Mouse (Mus musculus) forebrain, postnatal 0 days (tissue): ENCODE data around the gene Erfe. TPM values are rescaled to one million over a fixed set of nuclear protein-coding genes. Genes with fewer than 3 reads are reported as not detected.

Source experiments
- ATAC-seq: fragments of 200-750 bp; cut with Nextera tagmentation; 2 replicates; pipeline ENCODE4 v1.8.0; 2017; ENCODE audit warnings: mild to moderate bottlenecking, moderate library complexity
- DNase-seq: peaks from one replicate; pipeline ENCODE4 v3.0.0-alpha.2; 2015
- H3K27ac ChIP-seq: fragments of 300-500 bp; sonication (generic); 2 replicates; pipeline ENCODE4 v1.5.1; 2014; ENCODE audit warnings: low read depth, mild to moderate bottlenecking, antibody characterized with exemption, low read length, moderate library complexity, mixed read lengths
- H3K27me3 ChIP-seq: fragments of 300-500 bp; sonication (generic); 2 replicates; pipeline ENCODE4 v1.6.1; 2014; ENCODE audit warnings: mild to moderate bottlenecking, low read length, mixed read lengths; ENCODE audit not compliant: insufficient read depth
- H3K36me3 ChIP-seq: fragments of 300-500 bp; sonication (generic); 2 replicates; pipeline ENCODE4 v1.6.1; 2014; ENCODE audit warnings: mild to moderate bottlenecking, moderate library complexity; ENCODE audit not compliant: insufficient read depth
- H3K4me1 ChIP-seq: fragments of 300-500 bp; sonication (generic); 2 replicates; pipeline ENCODE4 v1.6.1; 2014; ENCODE audit warnings: antibody characterized with exemption; ENCODE audit not compliant: insufficient read depth
- H3K4me2 ChIP-seq: fragments of 300-500 bp; sonication (generic); 2 replicates; pipeline ENCODE4 v1.6.1; 2014; ENCODE audit warnings: low read depth, mild to moderate bottlenecking, moderate library complexity
- H3K4me3 ChIP-seq: fragments of 300-500 bp; sonication (generic); 2 replicates; pipeline ENCODE4 v1.5.1; 2014; ENCODE audit warnings: low read depth, low read length, mixed read lengths
- H3K9ac ChIP-seq: fragments of 300-500 bp; sonication (generic); 2 replicates; pipeline ENCODE4 v1.6.1; 2014; ENCODE audit warnings: mild to moderate bottlenecking
- H3K9me3 ChIP-seq: fragments of 300-500 bp; sonication (generic); 2 replicates; pipeline ENCODE4 v1.6.1; 2016; ENCODE audit warnings: low read length
- CTCF ChIP-seq: sonication (generic); IDR thresholded peaks from 2 replicates; pipeline ENCODE4 v1.5.1; 2016; ENCODE audit warnings: antibody characterized with exemption, control low read depth, low read depth
- WGBS: fragments of 180-500 bp; shearing (Covaris S2); extraction: QIAGEN DNeasy Blood & Tissue Kit; methylation state at CpG from one replicate; pipeline ENCODE4 v1.1.7; 2014; 5-methylcytosine and 5-hydroxymethylcytosine counted together
- polyA plus RNA-seq: library from polyadenylated mRNA; unstranded; fragments of >200 nt; fragmentation: Nextera tagmentation; extraction: Ambion mirVana; gene quantifications from 2 replicates; pipeline ENCODE4 v1.2.1, GENCODE M21; 2015
- total RNA-seq: library from RNA; depleted of rRNA; stranded (reverse); fragments of >200 nt; gene quantifications from 2 replicates; pipeline ENCODE4 v1.2.3, GENCODE M21; 2014

Gene Erfe
- total and polyA plus RNA-seq, 2 experiments from 2014 or later = 0.21 to 0.33 TPM

DNA sequence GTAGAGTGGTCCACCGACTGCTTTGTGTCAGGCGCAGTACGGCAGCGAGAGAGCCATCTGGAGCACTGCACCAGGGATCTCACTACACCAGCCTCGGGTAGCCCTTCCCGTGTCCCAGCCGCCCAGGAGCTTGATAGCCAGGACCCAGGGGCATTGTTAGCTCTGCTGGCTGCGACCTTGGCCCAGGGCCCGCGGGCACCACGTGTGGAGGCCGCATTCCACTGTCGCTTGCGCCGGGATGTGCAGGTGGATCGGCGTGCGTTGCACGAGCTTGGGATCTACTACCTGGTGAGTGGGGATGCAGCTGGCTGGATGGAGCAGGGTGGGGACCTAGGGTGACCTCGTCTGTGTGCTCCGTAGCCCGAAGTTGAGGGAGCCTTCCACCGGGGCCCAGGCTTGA is 3.8 kb downstream of the Erfe start:
- no peak for ATAC-seq
- H3K36me3 ChIP-seq = peaks cover 44% of the 10 kb centered on the region
- H3K27me3 ChIP-seq = peaks cover 9% of the 10 kb centered on the region; the same call in 1 of the 2 replicates
- DNase-seq = no peak
- WGBS = 88% methylated on average over 23 of the region's 23 CpGs
- H3K4me2 ChIP-seq = no peak overlapping the region
- H3K4me3 ChIP-seq = no peak overlapping the region
- H3K9ac ChIP-seq = no peak overlapping the region
- H3K27ac ChIP-seq = no peak overlapping the region
- no peaks in the 10 kb centered on the region for H3K9me3 ChIP-seq
- no peaks in the 10 kb centered on the region for H3K4me1 ChIP-seq
- TF ChIP-seq CTCF = no peak

DNA sequence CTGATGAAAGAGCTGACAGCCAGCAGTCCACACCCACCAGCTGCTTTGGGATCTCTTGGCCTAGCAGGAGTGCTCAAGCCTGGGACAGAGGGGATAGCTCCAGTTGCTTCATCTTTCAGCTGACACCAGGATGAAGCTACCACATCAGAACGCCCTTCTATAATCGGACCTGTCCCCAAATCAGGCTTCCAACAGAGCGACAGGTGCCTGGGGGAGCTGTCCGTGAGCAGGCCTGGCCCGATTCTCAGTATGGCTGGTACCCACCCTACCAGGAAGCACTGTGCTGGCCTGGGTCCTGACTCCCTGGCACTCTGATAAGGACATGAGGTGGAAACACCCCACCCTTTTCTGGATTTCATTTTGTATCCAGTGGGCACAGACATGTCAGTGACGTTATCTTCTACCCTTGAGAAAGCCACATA is 7.2 kb downstream of the Erfe start:
- H3K9me3 ChIP-seq = no peaks in the 10 kb centered on the region
- no peak overlapping the region for H3K27ac ChIP-seq
- ATAC-seq (no peak), DNase-seq (no peak)
- no peak for TF ChIP-seq CTCF
- H3K4me2 ChIP-seq = no peak overlapping the region
- 87% methylated on average over 6 of the region's 6 CpGs for WGBS
- H3K36me3 ChIP-seq = peaks cover 77% of the 10 kb centered on the region
- H3K27me3 ChIP-seq = no peaks in the 10 kb centered on the region
- H3K4me3 ChIP-seq = no peak overlapping the region
- no peaks in the 10 kb centered on the region for H3K4me1 ChIP-seq
- H3K9ac ChIP-seq = no peak overlapping the region

DNA sequence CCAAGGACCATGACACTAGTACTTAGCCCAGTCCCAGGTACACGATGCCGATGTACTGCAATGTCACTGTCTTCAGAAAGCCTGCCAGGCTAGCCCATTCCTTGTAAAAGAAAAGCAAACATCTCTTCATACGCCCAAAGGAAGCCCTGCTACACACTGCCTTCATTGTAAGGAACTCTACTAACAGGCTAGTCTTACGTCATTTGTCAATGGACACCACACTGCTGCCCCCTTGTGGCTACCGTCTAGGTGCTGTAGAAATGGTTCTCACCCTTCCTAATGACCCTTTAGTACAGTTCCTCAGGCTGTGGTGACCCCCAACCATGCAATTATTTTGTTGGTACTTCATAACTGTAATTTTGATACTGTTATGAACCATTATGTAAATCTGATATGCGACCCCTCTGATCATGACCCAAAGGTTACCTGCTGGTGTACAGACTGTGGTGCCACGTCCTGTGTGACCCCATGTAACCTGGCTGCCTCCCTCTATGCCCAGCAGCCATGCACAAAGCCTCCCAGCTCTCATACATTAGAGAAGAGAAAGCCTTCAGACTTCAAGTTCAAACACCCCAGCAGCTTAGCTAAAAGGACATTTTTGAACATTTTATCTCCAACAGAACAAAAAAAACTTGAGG is 14.3 kb downstream of the Erfe start:
- Histone ChIP-seq H3K27ac (no peak overlapping the region), H3K9me3 (no peaks in the 10 kb centered on the region), H3K36me3 (peaks cover 88% of the 10 kb centered on the region), H3K4me2 (no peak overlapping the region), H3K27me3 (no peaks in the 10 kb centered on the region), H3K4me1 (no peaks in the 10 kb centered on the region), H3K4me3 (no peak overlapping the region), H3K9ac (no peak overlapping the region)
- TF ChIP-seq CTCF = peak; percentile 89
- WGBS = 57% methylated on average over 7 of the region's 7 CpGs
- peak; percentile 80 for ATAC-seq
- DNase-seq = peak; percentile 85

DNA sequence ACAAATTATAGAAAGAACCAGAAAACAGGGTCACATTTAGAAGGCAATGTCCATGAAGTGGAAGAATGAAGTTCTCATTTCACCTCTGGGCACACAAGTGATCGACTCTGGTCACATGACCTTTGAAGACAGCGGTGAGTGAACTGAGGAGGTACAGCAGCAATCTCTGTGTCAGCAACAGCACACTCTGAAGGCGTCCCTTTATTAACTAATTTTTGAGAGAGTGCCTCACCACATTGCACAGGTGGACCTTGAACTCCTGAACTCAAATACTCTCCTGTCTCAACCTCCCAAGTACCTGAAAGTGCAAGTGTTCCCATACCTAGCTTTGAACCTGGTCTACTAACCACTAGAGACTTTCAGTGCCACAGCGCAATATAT is 14.9 kb downstream of the Erfe start:
- Histone ChIP-seq H3K4me1 (no peaks in the 10 kb centered on the region), H3K9ac (no peak overlapping the region), H3K27me3 (no peaks in the 10 kb centered on the region), H3K4me3 (no peak overlapping the region), H3K4me2 (no peak overlapping the region), H3K9me3 (no peaks in the 10 kb centered on the region), H3K27ac (no peak overlapping the region), H3K36me3 (peaks cover 83% of the 10 kb centered on the region)
- DNase-seq (no peak), ATAC-seq (no peak)
- WGBS = 94% methylated on average over 4 of the region's 4 CpGs
- no peak for TF ChIP-seq CTCF

DNA sequence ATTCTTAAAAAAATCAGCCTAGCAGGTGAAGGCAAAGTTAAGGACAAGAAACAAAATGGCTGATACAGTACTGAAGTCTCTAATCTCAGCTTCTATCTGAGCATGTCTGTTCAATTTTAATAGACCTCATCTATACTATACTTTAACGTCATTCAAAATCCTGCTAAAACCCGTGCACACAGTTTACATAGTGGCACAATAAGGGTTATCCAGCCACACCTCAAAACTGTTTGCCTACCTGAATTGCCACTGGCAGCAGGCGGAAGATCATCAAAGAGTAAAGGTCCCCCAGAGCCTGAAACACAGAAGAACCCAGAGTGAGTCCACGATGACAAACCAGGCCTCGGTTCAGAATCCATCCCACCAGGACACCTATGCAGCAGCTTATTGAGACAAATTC is 24.1 kb downstream of the Erfe start:
- DNase-seq (no peak), ATAC-seq (no peak)
- H3K9ac ChIP-seq = no peak overlapping the region
- H3K4me3 ChIP-seq = no peak overlapping the region
- no peaks in the 10 kb centered on the region for H3K9me3 ChIP-seq
- H3K36me3 ChIP-seq = peaks cover 32% of the 10 kb centered on the region
- WGBS = 94% methylated on average over 5 of the region's 5 CpGs
- no peaks in the 10 kb centered on the region for H3K4me1 ChIP-seq
- no peaks in the 10 kb centered on the region for H3K27me3 ChIP-seq
- H3K4me2 ChIP-seq = no peak overlapping the region
- TF ChIP-seq CTCF = no peak
- H3K27ac ChIP-seq = no peak overlapping the region

DNA sequence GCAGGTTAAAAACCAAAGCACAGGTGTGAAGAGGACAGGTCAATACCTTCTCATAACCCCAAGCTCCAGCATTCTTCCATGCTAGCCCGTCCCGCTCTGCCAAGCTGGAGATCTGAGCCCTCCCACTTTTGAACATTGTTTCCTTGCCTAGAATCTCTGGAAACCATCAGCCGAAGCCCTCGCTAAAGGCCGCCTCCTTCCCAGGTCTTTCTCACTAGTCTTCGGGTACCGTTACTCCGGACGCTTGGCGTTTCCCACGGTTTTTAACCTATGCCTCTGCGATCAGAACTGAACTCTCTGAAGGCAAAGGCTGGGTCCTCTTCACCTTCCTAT is 31.7 kb downstream of the Erfe start:
- H3K4me3 ChIP-seq = peak overlapping the region; percentile 85
- peak overlapping the region; percentile 95 for H3K27ac ChIP-seq
- H3K9me3 ChIP-seq = no peaks in the 10 kb centered on the region
- peak overlapping the region; percentile 85 for H3K9ac ChIP-seq
- peaks cover 12% of the 10 kb centered on the region for H3K4me1 ChIP-seq
- ATAC-seq (peak; percentile 1; the same call in 1 of the 2 replicates), DNase-seq (no peak)
- peaks cover 3% of the 10 kb centered on the region; the same call in 1 of the 2 replicates for H3K36me3 ChIP-seq
- no peak for TF ChIP-seq CTCF
- H3K27me3 ChIP-seq = no peaks in the 10 kb centered on the region
- peak overlapping the region; percentile 67 for H3K4me2 ChIP-seq
- 2% methylated on average over 12 of the region's 12 CpGs for WGBS

DNA sequence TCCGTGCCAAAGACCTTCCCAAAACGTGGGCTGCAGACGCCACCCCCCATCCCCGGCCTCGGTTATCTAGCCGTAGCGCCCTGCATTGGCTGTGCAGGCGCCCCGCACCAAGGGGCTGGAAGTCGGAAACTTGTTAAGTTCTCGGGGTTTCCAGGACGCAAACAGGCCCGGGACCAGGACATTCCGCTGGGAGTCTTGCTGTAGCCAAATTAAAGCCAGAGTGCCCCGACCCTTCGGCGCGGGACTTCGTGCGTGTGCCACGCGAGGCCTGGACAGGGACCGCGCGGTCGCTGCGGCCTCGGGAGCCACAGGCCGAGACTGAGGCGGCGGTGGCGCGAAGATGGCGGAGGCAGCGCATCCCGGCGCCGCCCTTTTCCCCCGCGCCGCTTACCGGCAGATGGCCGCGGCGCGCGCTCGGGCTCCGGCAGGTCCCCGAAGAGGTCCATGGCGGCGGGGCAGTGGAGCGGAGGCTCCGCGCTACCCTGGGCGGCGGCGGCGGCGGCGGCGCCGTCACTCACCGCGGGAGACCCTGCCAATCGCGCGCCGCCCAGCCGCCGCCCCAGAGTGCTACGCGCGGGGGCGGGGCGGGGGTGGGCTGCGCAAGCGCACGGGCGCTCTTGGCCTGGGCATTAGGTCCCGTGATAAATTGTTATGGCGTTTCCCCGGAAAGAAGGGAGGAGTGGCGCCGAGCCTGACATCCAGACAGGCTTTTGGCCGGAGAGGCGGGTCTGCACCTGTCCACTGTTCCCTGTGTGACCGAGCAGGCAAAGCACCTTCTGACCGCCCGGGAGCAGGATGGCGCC is 32.2 kb downstream of the Erfe start, which contains the start of gene Ilkap:
TSS of gene Ilkap (minus strand) at position 556 of the 803 bp plus-strand sequence.
- Histone ChIP-seq H3K9ac (peak within 1 kb of the TSS; percentile 85), H3K36me3 (peaks cover 3% of the 10 kb centered on the region; the same call in 1 of the 2 replicates), H3K27ac (peak within 1 kb of the TSS; percentile 95), H3K4me1 (peaks cover 12% of the 10 kb centered on the region), H3K4me2 (peak within 1 kb of the TSS; percentile 67), H3K4me3 (peak within 1 kb of the TSS; percentile 85), H3K27me3 (no peaks in the 10 kb centered on the region), H3K9me3 (no peaks in the 10 kb centered on the region)
- ATAC-seq = peak; percentile 97
- peak; percentile 94 for DNase-seq
- TF ChIP-seq CTCF = no peak
- 3% methylated on average over 86 of the region's 91 CpGs for WGBS
